Mouse (Mus musculus) ES-E14 (cell line): ENCODE measurements at regions not wholly inside any gene's neighbourhood (a gene's known extent, or its start where the extent isn't known, plus 50 kb on each side); places are given as distances from the start of the nearest gene placed in this dataset.
A peak's percentile ranks its signal among the peaks of the same experiment; 100 is the strongest.

Experiments
- DNase-seq: peaks from one replicate; pipeline ENCODE4 v3.0.0-alpha.2; 2013; ENCODE audit warnings: low read depth, low spot score
- H3K27ac ChIP-seq: 2 replicates; pipeline ENCODE4 v1.5.1; 2012; ENCODE audit warnings: low read depth, mild to moderate bottlenecking, low read length, moderate library complexity, mixed read lengths; ENCODE audit not compliant: poor library complexity, insufficient read depth, severe bottlenecking
- H3K36me3 ChIP-seq: 2 replicates; pipeline ENCODE4 v1.6.1; 2012; ENCODE audit warnings: mild to moderate bottlenecking, low read length, moderate library complexity, mixed read lengths; ENCODE audit not compliant: control insufficient read depth, poor library complexity, insufficient read depth, severe bottlenecking
- H3K4me1 ChIP-seq, 2 experiments: fragments of 150-350 bp in 1 of 2; sonication (generic) in 1 of 2; 2 replicates each; pipeline ENCODE4 v1.6.1; 2012; ENCODE audit warnings: low read length in 2 of 2, mild to moderate bottlenecking in 1 of 2, mixed read lengths in 1 of 2; ENCODE audit not compliant: control insufficient read depth in 2 of 2, insufficient read depth in 2 of 2, poor library complexity in 1 of 2
- H3K4me3 ChIP-seq, 2 experiments: fragments of 150-350 bp in 1 of 2; sonication (generic) in 1 of 2; 2 replicates each; pipeline ENCODE4 v1.5.1; 2012; ENCODE audit warnings: low read length in 2 of 2, low read depth in 1 of 2, mild to moderate bottlenecking in 1 of 2, mixed read lengths in 1 of 2; ENCODE audit not compliant: insufficient read depth in 1 of 2, poor library complexity in 1 of 2, severe bottlenecking in 1 of 2
- H3K9ac ChIP-seq: 2 replicates; pipeline ENCODE4 v1.6.1; 2012; ENCODE audit warnings: low read depth, mild to moderate bottlenecking, low read length, mixed read lengths; ENCODE audit not compliant: poor library complexity, insufficient read depth, severe bottlenecking
- H3K9me3 ChIP-seq: fragments of 150-350 bp; sonication (generic); 2 replicates; pipeline ENCODE4 v1.6.1; 2012; ENCODE audit warnings: low read depth, mild to moderate bottlenecking, low read length; ENCODE audit not compliant: control insufficient read depth, insufficient read depth
- CHD2 ChIP-seq: IDR thresholded peaks from 2 replicates; pipeline ENCODE4 v1.6.1; 2014; ENCODE audit warnings: mild to moderate bottlenecking, low read depth, low read length, inconsistent platforms
- HCFC1 ChIP-seq: IDR thresholded peaks from 2 replicates; pipeline ENCODE4 v1.6.1; 2012; ENCODE audit warnings: low read length, inconsistent platforms, borderline replicate concordance; ENCODE audit not compliant: insufficient read depth
- MAFK ChIP-seq: IDR thresholded peaks from 2 replicates; pipeline ENCODE4 v1.6.1; 2014; ENCODE audit warnings: mild to moderate bottlenecking, low read depth, low read length, inconsistent platforms; ENCODE audit not compliant: insufficient read depth
- ZC3H11A ChIP-seq: IDR thresholded peaks from 2 replicates; pipeline ENCODE4 v1.6.1; 2012; ENCODE audit warnings: low read depth, mild to moderate bottlenecking, inconsistent platforms, low read length, borderline replicate concordance
- ZNF384 ChIP-seq: IDR thresholded peaks from 2 replicates; pipeline ENCODE4 v1.6.1; 2012; ENCODE audit warnings: low read depth, low read length, inconsistent platforms
- in situ Hi-C, 2 experiments: fragments of 600-800 bp; cut with MboI; formaldehyde crosslinking; loops; one replicate each; pipeline ENCODE4 v1.15.1; 2025; ENCODE audit warnings: low sequenced_read_pairs in 2 of 2, inconsistent platforms in 1 of 2; ENCODE audit not compliant: unreplicated experiment in 2 of 2

- Histone ChIP-seq H3K4me1 (peaks cover 0 to 2% of the 10 kb centered on the region in 2 experiments; a peak in 1 of 4 replicates), H3K27ac (no peak overlapping the region), H3K9ac (no peak overlapping the region), H3K36me3 (no peaks in the 10 kb centered on the region), H3K4me3 (peak overlapping the region in 1 of 2 experiments; percentile 4; a peak in 1 of 4 replicates), H3K9me3 (no peaks in the 10 kb centered on the region)
- TF ChIP-seq HCFC1: no peak
- no peak for TF ChIP-seq ZC3H11A
- TF ChIP-seq MAFK: no peak
- TF ChIP-seq CHD2: no peak
- no peak for TF ChIP-seq ZNF384
- in situ Hi-C loops: loop anchor here (10.0 to 25.0 kb wide), 2 partner anchors 1017 to 1024 kb away; no protein-coding TSS in a partner anchor
- DNase-seq: no peak
These were observed 566.8 kb downstream of the 1700064H15Rik start for GRCm38 (mm10) chr3:19061488-19062248.

DNA sequence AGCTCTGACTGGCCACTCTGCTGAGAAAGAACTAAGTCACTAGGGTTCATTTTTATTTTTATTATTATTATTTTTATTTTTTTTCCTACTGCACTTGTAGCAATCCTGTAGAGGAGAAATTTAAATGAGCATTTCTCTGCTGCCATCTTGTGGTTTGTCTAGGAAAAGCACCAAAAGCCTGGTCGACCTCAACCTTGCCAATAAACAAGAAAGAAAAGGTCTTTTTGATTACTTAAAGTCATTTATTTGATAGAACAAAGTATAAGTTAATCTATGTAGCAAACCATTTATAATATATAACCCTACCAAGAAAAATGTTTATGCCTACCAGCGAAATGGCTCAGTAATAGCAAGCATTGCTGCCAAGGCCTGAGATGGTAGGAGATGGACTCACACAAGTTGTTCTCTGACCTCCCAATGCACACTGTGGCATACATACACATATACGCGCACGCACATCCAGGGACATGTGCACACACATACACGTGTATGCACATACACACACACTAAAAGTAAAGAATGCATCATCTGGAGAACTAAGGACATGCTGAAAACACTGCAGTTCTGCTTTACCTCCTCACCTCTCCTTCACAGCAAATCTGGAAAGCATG is 566.1 kb downstream of the 1700064H15Rik start:
- H3K4me3 ChIP-seq: no peak overlapping the region; a peak in 1 of 4 replicates
- no peaks in the 10 kb centered on the region for H3K9me3 ChIP-seq
- no peaks in the 10 kb centered on the region for H3K36me3 ChIP-seq
- no peak overlapping the region for H3K9ac ChIP-seq
- TF ChIP-seq ZC3H11A: peak; percentile 80
- TF ChIP-seq ZNF384: no peak
- H3K4me1 ChIP-seq: peaks cover 0 to 2% of the 10 kb centered on the region in 2 experiments; a peak in 1 of 4 replicates
- DNase-seq: peak; percentile 53
- in situ Hi-C loops: loop anchor here (10.0 to 25.0 kb wide), 2 partner anchors 1018 to 1025 kb away; no protein-coding TSS in a partner anchor
- H3K27ac ChIP-seq: no peak overlapping the region

GRCm38 (mm10) chr3:19067141-19067757 is 561.2 kb downstream of the 1700064H15Rik start:
- no peak for TF ChIP-seq HCFC1
- no peak for TF ChIP-seq ZNF384
- TF ChIP-seq ZC3H11A: no peak
- TF ChIP-seq MAFK: no peak
- no peak overlapping the region for H3K27ac ChIP-seq
- H3K9me3 ChIP-seq: no peaks in the 10 kb centered on the region
- no peak for DNase-seq
- H3K9ac ChIP-seq: no peak overlapping the region
- H3K4me1 ChIP-seq: no peaks in the 10 kb centered on the region
- in situ Hi-C loops: loop anchor here (10.0 to 25.0 kb wide), 2 partner anchors 1022 to 1030 kb away; no protein-coding TSS in a partner anchor
- no peaks in the 10 kb centered on the region for H3K36me3 ChIP-seq
- no peak overlapping the region for H3K4me3 ChIP-seq
